Mouse (Mus musculus): ENCODE data around the gene Tsc22d1. TPM values are rescaled to one million over a fixed set of nuclear protein-coding genes. Genes with fewer than 3 reads are reported as not detected.

The Tsc22d1 gene
- polyA plus RNA-seq, 1 experiment: 52.7 TPM

DNA sequence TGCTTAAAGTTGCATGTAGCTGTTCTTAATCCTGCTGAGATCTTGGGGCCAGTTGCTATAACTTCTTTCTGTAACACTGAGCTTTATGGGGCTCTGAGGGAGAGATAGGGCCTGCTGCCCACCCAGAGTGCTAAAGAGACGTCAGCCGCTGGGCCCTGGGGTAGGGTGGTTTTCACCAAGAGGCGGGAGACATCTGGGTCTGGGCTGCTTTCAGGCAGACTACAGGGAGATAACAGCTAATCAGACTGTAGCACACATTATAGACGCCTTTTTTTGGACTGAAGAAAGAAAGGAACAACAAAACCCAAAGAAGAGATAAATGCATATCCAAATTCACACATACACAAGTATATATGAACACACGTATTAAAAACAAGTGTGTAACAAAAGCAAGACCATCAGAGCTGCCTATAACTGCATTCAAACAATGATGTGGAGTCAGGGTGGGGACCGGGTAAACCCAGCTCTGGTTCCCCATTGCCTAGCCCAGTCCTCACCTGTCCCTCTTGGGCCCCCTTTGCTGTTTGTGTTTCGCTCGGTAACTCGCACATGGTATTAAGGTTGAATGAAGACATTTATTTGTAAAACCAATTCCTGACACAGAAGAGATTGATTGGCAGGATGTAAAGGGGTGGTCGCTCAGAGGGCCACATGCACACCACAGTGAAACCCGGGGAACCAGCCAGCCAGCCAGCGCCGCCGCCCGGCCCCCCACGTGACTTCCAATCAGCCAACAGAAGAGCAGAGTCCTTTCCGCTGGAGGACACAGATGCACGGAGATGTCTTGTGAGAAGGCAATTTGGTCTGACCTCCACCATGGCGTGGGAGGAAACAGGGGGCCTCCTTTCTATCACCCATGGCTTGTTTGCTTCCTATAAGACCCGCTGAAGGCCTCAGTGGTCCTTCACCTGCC lies 117.8 kb downstream of the Tsc22d1 start:
- Histone ChIP-seq H3K27ac (replicated peaks; ENCODE audit: low read depth, low read length) (no peak overlapping the region), H3K4me3 (ENCODE audit: insufficient read depth, low read depth, low read length) (no peak overlapping the region), H3K4me1 (ENCODE audit: control insufficient read depth, insufficient read depth, insufficient read length, low read length) (peaks cover 9% of the 10 kb centered on the region)

DNA sequence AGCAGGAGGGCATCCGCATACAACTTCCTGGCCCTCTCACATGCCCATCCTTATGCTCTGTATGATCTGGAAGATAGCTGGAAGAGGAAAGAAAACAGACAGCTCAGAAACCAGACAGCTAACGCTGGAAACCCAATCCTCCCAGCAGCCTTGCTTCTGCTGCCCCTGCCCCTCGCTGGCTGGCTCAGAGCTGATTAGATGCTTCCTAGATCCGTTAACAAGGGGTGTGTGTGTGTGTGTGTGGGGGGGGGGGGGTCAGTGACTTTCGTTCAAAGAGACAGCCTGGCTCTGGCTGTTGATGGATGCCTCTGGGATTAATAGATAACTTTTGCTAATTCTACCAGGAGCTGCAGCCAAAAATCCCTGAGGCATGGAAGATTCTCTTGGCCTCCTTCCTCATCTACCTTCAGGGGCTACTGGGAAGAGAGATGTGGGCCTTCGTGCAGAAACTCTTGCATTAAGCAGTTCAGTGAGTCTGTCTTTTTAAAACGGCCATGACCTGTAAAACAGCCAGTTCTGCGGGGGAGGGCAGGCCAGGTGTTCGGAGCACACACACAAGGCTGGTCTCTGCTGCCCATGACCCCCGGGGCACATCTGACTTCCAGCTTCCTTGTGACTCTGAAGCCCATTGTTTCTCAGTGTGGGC lies 118.5 kb downstream of the Tsc22d1 start:
- no peak overlapping the region for H3K4me3 ChIP-seq (ENCODE audit: insufficient read depth, low read depth, low read length)
- H3K27ac ChIP-seq (replicated peaks; ENCODE audit: low read depth, low read length): no peak overlapping the region
- H3K4me1 ChIP-seq (ENCODE audit: control insufficient read depth, insufficient read depth, insufficient read length, low read length): peaks cover 2% of the 10 kb centered on the region; the same call in 1 of the 2 replicates

DNA sequence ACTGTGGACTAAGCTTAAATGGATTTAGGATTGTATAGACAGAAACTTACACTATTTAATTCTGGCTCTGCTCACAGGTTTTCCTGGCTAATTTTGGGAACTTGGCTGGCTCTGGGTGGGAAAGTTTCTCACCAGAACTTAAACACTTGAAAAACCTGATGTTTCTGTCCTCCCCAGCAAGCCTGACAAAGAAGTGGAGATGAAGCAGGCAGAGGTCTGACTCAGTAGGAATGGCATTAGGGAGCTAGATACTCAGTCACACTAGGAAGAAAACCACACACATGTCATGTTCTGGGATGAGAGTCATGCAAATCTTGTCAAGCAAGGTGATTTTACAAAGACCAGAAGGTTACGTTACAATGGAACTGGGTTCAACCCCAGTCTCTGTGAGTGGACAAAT lies 120.3 kb downstream of the Tsc22d1 start:
- peaks cover 2% of the 10 kb centered on the region; the same call in 1 of the 2 replicates for H3K4me1 ChIP-seq (ENCODE audit: control insufficient read depth, insufficient read depth, insufficient read length, low read length)
- no peak overlapping the region for H3K4me3 ChIP-seq (ENCODE audit: insufficient read depth, low read depth, low read length)
- H3K27ac ChIP-seq (replicated peaks; ENCODE audit: low read depth, low read length): no peak overlapping the region

DNA sequence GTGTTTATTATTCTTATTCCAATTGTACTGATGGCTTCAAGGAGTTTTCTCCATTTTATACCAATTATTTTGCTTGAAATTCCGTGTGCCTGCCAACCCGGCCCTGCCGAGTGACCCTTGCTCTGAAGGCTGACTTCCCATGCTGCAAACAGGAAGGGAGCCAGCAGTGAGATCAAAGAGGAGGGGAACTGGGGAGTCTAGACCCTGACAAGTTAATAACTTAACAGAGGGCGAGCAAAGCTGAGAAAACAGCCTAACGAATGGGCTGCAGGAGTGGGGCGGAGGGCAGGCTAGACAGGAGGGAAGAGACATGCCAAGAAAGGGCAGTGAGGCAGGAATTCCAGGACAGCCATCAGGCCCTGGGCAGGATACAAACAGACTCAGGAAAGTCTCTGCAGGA lies 122.2 kb downstream of the Tsc22d1 start:
- Histone ChIP-seq H3K4me1 (ENCODE audit: control insufficient read depth, insufficient read depth, insufficient read length, low read length) (peaks cover 2% of the 10 kb centered on the region; the same call in 1 of the 2 replicates), H3K4me3 (ENCODE audit: insufficient read depth, low read depth, low read length) (no peak overlapping the region), H3K27ac (replicated peaks; ENCODE audit: low read depth, low read length) (no peak overlapping the region)

DNA sequence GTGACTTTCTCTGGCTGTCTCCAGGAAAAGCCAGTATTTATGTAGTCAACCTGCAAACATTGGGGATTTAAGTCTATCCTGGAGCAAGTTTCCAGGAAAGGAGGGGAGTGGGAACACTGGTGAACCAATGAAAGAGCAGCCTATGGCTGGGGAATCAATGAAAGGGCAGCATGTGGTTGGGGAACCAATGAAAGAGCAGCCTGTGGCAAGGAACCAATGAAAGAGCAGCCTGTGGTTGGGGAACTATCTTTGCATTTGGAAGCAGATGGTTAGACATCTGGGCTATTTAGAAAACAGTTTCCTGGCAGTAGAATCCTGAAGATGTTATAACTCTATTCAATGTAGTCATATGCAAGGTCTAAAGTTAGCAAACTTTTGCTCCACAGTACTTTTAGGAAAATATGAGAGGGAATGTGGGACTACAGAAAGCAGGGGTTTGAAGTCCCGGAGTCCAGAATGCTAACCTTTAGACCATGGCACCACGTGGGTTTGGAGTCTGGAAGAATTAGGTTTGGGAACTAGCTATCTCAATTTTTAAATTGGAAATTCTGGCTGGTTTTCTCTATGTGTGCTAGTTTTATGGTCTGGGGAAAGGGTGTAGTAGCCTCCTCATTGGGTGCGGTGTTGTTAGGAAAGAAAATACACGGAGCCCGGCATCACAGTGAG lies 125.4 kb downstream of the Tsc22d1 start:
- Histone ChIP-seq H3K4me1 (ENCODE audit: control insufficient read depth, insufficient read depth, insufficient read length, low read length) (peaks cover 2% of the 10 kb centered on the region; the same call in 1 of the 2 replicates), H3K4me3 (ENCODE audit: insufficient read depth, low read depth, low read length) (no peak overlapping the region)

DNA sequence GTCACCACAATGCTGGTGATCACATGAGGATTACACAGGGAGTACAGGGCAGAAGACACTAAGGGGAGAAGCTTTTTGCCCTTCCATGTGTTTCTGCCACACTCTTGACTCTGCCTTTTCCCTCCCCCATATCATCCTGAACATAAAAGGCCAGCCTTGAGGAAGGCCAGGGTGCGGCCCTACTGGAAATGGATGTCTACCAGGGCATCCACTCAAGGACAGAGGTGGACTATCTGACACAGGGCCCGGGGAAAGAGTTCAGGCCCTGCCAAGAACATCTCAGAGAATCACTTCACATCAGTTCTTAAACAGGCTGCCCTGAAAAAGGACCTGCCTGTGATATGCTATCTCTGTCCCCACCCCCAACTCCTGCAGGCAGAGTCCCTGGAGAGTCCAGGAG lies 126.6 kb downstream of the Tsc22d1 start:
- Histone ChIP-seq H3K27ac (replicated peaks; ENCODE audit: low read depth, low read length) (no peak overlapping the region), H3K4me3 (ENCODE audit: insufficient read depth, low read depth, low read length) (no peak overlapping the region), H3K4me1 (ENCODE audit: control insufficient read depth, insufficient read depth, insufficient read length, low read length) (peaks cover 2% of the 10 kb centered on the region; the same call in 1 of the 2 replicates)

More for the DNA sequence above, 125.4 kb downstream of the Tsc22d1 start:
- H3K27ac ChIP-seq (replicated peaks; ENCODE audit: low read depth, low read length): no peak overlapping the region

DNA sequence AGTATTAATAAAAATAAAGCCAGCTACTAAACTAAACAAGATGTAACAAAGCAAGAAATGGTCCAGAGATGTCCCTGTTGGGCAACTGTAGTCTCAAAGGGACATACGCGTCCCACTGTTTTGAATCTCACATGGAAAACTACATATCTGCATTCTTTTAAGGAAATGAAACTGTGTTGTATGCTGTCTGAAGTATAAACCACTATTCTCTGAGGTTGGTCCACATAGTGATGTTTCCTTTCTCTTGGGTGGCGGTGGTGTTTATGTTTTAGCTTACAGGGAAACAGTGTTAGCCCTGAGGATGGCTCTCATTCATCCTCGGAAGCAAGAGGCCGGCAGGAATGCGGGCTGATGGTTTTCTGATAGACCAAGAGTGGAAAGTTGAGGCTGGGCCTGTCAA lies 129.4 kb downstream of the Tsc22d1 start:
- Histone ChIP-seq H3K4me1 (ENCODE audit: control insufficient read depth, insufficient read depth, insufficient read length, low read length) (no peaks in the 10 kb centered on the region), H3K27ac (replicated peaks; ENCODE audit: low read depth, low read length) (no peak overlapping the region), H3K4me3 (ENCODE audit: insufficient read depth, low read depth, low read length) (no peak overlapping the region)

DNA sequence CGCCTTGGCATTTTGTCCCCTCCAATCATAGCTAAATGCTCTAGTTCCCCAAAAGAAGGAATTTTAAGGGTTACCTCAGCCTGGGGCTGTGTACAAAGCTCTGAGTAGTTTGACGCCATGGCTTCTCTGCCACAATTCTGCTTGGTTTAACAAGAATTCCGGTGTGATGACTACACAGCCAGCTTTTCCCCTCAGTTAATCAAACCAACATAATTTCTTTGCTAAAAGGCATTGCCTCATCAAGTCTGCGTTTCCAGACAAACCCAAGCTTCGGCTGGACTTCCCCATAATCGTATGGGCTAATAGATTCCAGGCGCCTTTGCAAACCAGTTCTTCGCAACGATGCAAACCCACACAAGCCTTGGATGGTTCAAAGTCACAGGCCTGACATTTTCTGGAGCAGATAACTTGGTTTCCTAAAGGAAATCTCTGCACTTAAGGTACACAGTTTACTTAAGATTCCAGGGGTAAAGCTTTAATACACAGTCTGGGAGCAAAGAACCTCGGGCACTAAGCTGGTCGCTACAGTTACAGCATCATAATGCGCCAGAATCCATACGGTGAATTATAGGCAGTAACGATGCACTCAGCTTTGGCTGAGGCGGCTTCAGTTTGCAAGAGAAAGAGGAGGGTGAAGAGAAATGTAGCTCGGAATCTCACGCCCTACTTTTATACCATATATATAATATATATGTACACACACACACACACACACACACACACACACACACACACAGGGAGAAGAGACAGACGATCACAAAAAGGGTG lies 140.7 kb downstream of the Tsc22d1 start:
- H3K4me1 ChIP-seq (ENCODE audit: control insufficient read depth, insufficient read depth, insufficient read length, low read length): no peaks in the 10 kb centered on the region
- H3K27ac ChIP-seq (replicated peaks; ENCODE audit: low read depth, low read length): no peak overlapping the region
- no peak overlapping the region; the same call in 1 of the 2 replicates for H3K4me3 ChIP-seq (ENCODE audit: insufficient read depth, low read depth, low read length)

DNA sequence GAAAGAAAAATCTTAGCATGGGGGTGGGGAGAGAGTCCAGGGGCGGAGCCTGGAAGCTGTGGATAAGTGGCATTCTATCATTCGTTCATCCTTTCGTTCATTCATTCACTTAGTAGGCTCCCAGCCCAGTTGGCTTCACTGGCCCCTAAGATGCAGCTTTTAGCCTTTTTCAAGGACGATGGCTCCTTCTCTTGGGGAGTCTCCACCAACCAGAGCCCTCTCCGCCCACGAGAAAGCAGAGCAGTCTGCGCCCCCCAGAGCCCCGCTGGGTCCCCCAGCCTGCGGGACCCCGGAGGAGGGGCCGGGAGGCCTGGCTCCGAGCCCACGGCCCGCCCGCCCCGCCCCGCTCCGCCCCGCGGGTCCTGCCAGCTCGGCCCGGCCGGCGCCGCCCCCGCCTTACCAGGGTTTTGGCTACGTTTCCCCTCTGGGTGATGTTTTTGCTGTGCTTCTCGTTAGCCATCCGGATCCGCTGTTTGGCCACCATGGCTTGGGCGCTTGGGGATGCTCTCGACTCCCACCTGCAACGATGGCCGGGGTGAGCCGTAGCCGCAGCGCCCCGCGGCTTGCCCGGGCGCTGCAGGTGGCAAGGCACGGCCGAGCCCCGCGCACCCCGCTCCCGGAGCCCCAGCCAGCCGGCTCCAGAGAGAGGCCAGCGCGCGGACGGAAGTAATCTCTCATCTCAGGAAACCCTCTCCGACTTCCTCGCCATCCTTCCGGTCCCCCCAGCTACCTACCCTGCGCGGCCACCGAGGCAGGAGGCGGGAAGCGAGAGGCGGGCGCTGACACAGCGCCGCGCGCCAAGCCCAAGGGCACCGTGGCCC lies 141.5 kb downstream of the Tsc22d1 start:
- Histone ChIP-seq H3K27ac (replicated peaks; ENCODE audit: low read depth, low read length) (no peak overlapping the region), H3K4me3 (ENCODE audit: insufficient read depth, low read depth, low read length) (peak overlapping the region; percentile 51), H3K4me1 (ENCODE audit: control insufficient read depth, insufficient read depth, insufficient read length, low read length) (no peaks in the 10 kb centered on the region)

DNA sequence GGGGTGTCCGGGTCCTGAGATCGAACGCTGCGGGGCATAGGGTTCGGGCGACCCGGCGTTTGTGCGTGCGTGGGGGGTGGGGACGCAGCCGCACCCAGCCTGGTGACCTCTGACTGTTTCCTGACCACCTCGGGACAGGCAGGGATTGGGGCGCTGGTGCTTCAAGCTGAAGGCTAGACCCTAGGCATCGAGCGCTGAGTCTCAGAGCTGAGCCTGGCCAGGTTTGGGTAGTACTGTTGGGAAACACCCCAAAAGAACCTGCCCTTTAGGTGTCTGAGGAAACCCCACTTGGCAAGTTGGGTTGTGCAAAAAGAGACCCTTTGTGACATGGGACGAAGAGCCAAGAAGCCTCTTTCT lies 142.1 kb downstream of the Tsc22d1 start, which contains the start of gene Serp2:
Gene Serp2, minus strand, starts transcription at position 38 of the 357 bp plus-strand sequence.
- no peaks in the 10 kb centered on the region for H3K4me1 ChIP-seq (ENCODE audit: control insufficient read depth, insufficient read depth, insufficient read length, low read length)
- H3K4me3 ChIP-seq (ENCODE audit: insufficient read depth, low read depth, low read length): peak within 1 kb of the TSS; percentile 51
- no peak within 1 kb of the TSS for H3K27ac ChIP-seq (replicated peaks; ENCODE audit: low read depth, low read length)

Other genes with a start within 250 kb of the Tsc22d1 start
- not detected in 2 replicates for gene Serp2, start 141.9 kb downstream of the Tsc22d1 start, polyA plus RNA-seq (2012; ENCODE audit: insufficient read depth, insufficient read length, missing spikeins)